16 mouse cellular contexts compared by ENCODE assay signal in the genomic region with DNA sequence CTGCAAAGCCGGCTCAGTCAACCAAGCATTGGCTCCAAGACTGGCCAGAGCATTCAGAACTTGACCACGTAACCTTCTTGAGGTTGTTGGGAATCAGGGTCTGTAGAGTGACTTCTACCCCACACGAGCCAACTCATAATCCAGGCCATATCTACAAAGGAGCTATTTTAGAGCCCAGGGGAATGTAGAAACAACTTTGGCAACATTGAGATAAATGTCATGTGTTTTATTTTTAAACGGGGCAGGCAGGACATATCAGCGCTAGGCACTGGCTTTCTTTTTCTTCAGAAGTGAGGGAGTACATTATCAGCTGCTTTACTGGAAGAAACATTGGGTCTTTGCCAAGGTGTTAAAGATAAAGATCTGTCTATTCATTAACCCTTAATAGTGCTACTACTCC. TPM values are rescaled to one million over a fixed set of nuclear protein-coding genes. Genes with fewer than 3 reads are reported as not detected.
"Had no signal": no experiment of that assay in that cellular context is flagged by ENCODE, and none has a peak within 500 bp of the region (broad histone marks: within the 10 kb centered on the region; RNA-seq: fewer than 3 reads in every experiment).

No protein-coding gene starts in this region.

- H3K9me3 ChIP-seq: limb, embryonic 13.5 days; liver, embryonic 15.5 days; megakaryocyte, embryonic 14.5 days; midbrain, embryonic 15.5 days; neural tube, embryonic 12.5 days had no signal

- H3K36me3 ChIP-seq: limb, embryonic 13.5 days; liver, embryonic 15.5 days; midbrain, embryonic 15.5 days; neural tube, embryonic 12.5 days had no signal

- DNase-seq: kidney, adult 8-10 months; kidney, postnatal 4 days; thymus, postnatal 14 days had no signal

- H3K4me1 ChIP-seq: limb, embryonic 13.5 days; liver, embryonic 15.5 days; megakaryocyte, embryonic 14.5 days; midbrain, embryonic 15.5 days; neural tube, embryonic 12.5 days had no signal

- H3K27me3 ChIP-seq: limb, embryonic 13.5 days; liver, embryonic 15.5 days; megakaryocyte, embryonic 14.5 days; midbrain, embryonic 15.5 days; neural tube, embryonic 12.5 days had no signal

- H3K27ac ChIP-seq: layer of hippocampus, adult 2 months; limb, embryonic 13.5 days; liver, embryonic 15.5 days; macrophage; midbrain, embryonic 15.5 days; neural tube, embryonic 12.5 days; stomach, postnatal 0 days had no signal

- ATAC-seq: lung, postnatal 0 days; midbrain, embryonic 15.5 days had no signal

- H3K4me2 ChIP-seq: limb, embryonic 13.5 days; liver, embryonic 11.5 days; liver, embryonic 15.5 days; midbrain, embryonic 11.5 days; midbrain, embryonic 15.5 days; neural tube, embryonic 12.5 days had no signal

- H3K4me3 ChIP-seq: layer of hippocampus, adult 2 months; limb, embryonic 13.5 days; liver, embryonic 15.5 days; megakaryocyte, embryonic 14.5 days; midbrain, embryonic 15.5 days; neural tube, embryonic 12.5 days had no signal

- H3K9ac ChIP-seq: limb, embryonic 13.5 days; liver, embryonic 15.5 days; midbrain, embryonic 15.5 days; neural tube, embryonic 12.5 days had no signal

RNA-seq across cellular contexts. Expression of gene Col6a6, which starts 36.1 kb away (rescaled TPM):
- total RNA-seq: monocyte, adult 5-6 weeks; neutrophil, adult 5-6 weeks had no signal
- polyA plus RNA-seq: macrophage had no signal
